Mouse (Mus musculus) mature B cell (primary cell): Measurements from ENCODE around the gene Musk.
"Not testable (repeated sequence)": the region's sequence is repeated elsewhere in the genome, so short reads cannot be mapped to it uniquely, and the experiment has no call there.

Experiments used
- in situ Hi-C: fragments of 300-500 bp; cut with MboI; formaldehyde crosslinking; loops from 2 replicates; pipeline ENCODE4 v1.14.3; 2019

Musk gene

DNA sequence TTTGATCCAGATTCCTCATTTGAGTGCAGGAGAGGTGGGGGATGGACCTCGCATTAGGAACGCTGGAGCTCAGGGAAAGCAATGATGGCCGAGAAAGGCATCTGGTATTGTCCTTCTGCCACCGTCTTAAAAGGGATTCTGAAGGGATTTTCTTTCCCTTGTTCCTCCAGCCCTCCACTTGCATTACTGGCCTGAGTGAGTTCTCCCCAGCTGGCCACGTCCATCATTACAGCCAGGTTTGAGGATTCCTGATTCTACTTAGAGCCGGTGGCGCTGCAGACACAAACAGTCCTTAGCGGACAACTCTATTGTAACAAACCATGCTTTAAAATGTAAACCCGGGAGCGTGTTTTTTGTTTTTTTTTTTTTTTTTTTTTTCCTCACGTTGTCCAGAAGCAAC lies at the start of gene Musk:
Gene Musk, plus strand, starts transcription at position 274 of the 400 bp plus-strand sequence.
- in situ Hi-C loops: no loop called here

DNA sequence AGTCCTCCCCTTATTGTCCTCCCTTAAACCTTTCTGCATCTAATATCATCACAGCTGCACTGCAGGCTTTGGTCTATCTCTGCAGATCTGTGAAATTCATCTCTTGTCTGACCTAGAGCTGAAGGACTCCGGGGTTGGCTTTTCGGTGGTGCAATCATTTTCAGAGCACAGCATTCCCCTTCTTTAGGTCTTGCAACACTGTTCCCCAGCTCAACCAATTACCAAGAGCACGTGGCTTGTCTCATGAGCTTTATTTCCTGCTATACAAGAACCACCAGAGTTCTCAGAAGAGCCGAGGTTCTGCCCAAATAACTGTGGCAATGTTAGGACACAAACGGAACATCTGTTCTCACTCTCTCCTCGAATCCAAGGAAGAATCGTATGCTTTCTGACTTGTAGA lies 45.3 kb upstream of the Musk start:
- in situ Hi-C loops: no loop called here

DNA sequence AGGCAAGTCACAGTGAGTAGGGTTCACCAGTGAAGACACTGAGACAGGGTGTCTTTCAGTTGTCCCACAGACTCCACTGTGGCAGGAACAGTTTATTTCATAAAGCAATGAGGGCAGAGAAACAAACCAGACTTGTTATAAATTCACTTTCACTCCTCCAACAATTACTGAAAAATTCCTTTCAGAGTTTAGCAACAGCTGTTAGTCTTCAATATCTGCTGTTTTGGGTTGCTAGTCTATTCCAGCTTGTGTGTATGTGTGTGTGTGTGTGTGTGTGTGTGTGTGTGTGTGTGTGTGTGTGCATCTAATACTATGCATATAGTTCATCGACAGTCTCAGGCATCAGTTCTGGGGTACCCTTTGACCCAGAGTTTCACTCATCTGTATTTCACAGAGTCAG lies 40.2 kb upstream of the Musk start:
- in situ Hi-C loops: no loop called here

DNA sequence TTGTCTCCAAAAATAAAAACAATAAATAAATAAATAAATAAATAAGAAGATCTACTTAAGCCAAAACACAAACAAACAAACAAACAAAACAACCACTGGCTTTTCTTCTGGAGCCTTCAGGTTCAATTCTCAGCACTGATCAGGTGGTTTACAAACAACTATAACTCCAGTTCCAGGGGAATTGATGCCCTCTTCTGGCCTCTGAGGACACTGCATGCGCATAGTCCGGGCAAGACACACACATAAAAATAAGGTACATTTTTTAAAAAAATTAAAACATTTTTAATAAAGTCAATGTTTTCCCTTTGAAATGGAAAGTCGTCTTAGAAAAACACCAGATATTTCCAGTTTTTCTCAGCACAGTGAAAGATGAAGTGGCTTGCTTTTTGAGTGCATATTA lies 33.4 kb upstream of the Musk start:
- in situ Hi-C loops: no loop called here

DNA sequence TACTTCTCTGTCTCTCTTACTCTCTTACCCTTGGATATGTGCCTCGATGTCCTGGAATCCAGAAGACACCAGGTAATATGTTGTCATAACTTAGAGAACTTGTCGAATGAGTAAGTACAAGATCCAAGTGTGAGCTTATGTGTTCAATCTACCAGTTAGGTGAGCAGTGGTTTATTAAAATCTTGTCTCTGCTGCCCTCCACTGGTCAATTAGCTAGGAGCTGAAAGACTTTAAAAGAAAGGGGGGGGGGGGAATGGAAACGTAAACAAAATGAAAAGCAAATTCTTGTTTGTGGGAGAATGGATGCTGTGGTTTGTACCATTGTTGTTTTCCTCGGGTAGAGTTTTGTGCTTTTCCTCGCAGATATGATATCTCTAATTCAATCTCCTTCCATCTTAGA lies 32.4 kb upstream of the Musk start:
- in situ Hi-C loops: no loop called here

DNA sequence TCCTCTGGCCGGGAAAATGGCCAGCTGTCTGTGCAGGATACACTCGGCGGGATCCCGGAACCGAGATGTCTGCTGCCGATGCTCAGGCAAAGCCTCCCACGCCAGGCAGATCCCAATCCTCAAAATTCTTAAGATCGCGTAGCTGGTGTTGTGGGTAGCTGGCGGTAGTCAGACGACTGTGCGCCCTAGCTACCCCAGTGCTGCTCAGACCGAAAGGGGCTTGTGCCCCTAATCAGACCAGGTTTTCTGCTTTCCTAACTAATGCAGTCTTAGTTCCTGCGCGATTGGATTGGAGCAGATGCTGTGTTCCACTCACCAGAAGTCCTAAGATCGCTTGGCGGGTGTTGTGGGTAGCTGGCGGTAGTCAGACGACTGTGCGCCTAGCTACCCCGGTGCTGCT lies 25.0 kb upstream of the Musk start:
- in situ Hi-C loops: not testable (repeated sequence)

DNA sequence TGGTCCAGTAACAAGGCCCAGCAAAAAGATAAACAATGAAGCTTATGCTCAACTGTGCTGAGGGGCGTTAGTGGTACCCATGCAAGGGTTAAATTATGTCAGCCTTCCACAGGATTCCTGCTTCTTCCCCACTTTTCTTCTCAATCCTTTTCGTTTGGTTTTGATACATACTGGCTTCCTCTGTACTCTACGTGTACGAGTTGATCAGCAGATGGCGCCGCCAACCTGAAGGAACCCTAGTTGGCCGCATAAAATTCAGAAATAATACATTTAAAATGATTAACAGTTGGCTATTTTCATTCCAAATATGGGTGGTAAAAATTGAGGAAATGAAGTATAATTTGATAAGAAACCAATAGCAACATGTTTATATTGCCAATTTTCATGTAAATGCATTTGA lies 19.5 kb upstream of the Musk start:
- in situ Hi-C loops: no loop called here

DNA sequence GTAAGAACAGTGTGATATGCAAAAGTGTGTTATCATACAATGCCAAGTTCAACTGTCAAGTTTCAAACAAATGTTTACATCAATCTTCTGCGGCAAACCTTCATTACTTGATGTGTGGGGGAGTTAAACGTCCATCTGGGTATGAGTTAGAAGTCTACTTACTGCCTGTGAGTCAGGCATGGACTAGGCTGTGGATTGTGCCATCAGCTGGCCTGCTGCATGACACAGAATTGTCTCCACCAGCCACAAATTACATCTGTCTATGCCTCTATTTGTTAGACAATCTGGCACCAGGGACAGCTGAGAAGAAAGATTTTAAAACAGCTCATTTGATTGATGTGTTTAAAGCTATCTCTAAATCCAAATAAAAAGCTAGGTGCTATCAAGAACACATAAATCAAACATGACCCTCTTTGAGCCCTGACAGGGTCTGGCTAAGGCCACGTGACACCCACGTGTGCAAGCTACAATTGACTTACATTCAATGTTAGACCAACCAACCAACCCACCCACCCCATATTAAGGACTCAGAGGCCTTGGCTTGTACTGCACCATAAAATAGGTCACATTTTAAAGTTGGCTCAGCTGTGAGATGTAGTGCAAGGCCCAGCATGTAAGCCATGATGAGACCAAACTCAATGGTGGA lies 16.7 kb upstream of the Musk start:
- in situ Hi-C loops: no loop called here

DNA sequence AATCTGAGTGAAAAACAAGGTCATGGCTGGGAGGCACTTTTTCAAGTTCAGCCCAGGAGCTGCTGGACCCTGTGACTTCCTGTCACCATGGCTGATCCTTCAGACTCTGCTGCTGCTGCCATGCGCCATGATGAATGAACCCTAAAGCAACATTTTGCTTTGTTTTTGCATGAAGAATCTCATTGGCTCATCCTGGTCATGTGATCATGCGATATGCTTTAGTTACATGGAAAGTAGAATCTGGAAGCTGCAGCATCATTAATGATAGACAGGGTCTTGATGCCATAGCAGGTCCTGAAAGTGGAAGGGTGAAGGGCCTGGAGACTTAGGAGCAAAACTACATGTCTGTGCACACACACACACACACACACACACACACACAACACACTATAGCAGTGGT lies 15.8 kb upstream of the Musk start:
- in situ Hi-C loops: no loop called here

DNA sequence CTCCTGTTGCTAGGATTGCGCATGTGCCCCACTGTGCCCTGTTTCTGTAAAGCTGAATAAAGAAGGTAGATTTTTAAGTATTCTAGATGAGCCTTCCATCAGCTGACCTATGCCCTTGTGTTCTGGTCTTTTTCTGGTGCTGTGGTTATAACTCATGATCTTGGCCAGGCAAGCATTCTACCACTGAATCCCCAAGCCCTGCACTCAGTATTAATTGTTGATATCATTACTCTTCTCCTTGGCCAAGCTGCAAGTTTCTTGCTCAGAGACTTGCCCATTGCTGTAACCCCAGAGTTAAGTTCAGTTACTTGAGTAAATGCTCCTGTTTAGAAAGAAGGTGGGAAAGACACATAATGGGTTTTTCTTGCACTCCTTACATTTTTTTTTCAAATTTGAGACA lies 14.8 kb upstream of the Musk start:
- in situ Hi-C loops: no loop called here

DNA sequence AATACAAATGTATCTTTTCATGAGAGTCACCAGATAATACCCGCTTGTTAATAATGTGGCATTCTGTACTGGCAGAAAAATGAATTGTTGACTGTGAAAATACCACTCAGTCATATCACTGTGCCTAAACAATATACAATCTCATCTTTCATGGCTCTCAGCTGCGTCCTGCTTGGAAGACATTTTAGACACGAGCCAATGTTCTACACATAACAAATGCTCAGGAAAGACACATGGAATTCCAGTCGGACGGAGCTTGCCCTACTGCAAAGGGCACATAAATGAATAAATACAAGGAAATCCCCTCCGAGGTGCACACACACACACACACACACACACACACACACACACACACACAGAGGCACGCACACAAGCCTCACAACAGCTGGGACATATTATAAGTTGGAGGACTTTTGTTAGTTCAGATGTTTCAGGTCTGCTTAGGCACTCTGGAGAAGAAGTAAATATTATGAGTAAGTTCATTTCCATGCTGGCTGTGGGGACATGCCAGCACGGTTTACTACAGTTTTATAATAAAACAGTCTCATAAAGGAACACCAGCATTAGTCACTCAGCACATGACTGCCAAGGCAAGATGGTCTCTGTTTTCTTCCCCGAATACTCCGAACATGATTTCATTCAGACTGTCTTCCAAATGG lies 14.1 kb upstream of the Musk start:
- in situ Hi-C loops: no loop called here

DNA sequence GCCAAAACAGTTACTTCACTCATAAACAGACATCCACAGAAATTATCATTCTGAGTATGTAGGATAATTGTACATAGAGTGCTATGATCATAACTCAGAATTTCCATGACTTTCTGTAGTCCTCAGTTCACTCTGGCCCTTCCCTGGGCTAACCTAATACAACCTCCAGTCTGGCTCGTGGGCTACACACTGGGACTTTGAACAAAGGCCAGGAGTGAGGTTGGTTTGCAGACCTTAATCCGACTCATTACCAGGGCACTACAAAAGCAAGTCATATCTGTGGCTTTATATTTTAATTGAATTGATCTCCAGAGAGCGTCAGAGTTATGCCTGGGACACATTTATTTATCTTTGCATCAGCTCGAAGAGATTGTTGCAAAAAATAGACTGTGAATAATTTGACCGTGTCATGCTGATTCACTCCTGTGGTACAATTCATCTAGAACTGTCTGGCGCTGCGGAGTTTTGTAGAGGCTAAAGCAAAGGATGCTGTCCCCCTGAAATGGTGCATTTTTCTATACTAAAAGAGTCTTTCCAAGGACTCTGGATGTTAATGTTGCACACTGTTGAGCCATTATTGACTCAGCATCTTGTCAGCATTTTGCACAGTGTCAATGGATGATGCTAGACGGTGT lies 10.4 kb upstream of the Musk start:
- in situ Hi-C loops: no loop called here

DNA sequence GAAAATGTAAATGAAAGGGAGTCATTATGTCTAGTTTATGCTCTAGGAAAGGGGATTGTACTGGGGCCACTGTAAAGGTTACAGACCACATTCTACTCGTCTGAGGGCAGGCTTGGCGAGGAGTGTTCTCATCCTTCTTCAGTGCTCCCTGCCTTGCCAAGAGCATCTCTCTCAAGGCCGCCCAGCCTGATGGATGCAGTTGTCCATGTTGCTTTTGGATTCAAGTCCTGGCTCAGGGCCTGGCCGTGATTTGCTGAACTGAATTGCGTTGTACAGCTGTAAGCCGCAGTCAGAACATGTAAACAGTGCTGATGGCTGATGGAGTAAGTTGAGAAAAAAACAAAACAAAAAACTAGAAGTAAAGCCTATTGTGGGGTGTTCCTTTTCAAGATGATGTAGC lies 7.4 kb upstream of the Musk start:
- in situ Hi-C loops: no loop called here

DNA sequence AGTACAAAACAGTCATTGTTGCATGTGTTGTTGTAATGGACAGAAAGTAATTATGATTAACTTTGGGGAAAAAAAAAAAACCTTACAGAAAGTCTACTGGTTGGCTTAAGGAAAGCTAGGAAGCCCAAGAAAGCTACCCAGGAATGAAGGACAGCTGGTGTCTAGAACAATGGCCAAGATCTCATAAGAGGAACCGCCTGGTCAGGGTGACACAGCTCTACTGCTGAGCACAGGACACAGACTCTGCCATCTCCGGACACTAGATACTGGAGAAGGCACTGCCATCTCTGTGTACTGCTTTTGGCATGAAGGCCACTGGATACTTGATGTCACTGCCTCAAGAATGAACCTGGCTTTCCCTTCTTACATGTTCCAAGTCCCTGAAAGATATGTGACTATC lies 5.6 kb upstream of the Musk start:
- in situ Hi-C loops: no loop called here

DNA sequence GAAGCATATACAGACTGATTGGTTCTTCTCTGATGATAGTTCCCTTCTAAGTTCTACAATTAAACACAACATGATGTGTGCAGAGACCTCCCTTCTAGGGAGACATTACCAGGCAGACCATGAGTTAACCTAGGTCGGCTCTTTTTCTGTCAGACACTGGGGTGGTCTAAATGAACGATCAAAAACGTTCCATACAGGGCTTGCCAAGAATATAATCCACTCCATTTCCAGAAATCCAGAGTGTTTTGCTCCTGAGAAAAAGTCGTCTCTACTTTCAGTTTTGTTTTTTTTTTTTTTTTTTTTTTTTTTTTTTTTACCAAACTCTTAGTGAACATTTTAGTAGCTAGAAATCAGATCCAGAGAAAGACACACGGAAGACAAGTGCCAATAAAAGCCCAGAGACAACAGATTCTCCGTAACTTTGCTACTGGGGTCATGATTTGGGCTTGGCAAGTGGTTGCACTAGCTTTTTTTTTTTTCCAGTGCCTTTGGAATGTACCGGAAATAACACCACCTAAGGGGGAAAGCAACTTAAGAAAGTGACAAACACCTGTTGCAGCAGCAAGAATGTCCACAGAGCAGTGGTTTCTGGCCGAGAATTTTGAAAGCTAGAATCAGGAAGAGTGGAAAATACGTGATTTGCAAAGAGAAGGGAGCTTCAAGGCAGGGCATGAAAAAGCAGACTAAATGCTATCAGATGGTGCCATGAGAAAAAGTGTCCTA lies 769 bp downstream of the Musk start:
- in situ Hi-C loops: no loop called here

DNA sequence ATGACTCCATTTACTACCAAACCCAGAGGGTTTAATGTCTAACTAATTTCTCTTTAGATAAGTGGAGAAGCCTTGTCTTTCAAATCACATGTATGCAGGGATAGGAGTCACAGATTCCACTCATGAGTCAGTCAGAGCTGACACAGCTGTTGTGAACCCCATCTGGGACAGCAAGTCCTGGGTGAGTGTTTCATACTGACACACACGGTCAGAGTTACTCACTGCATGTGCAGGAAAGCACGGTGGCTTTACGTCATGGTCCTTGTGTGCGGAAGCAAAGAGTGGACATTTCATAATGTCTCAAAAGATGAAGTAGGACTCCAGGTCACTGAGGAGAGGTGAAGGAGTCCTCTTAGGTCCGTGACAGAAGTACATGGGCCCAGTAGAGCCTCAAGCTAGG lies 3.0 kb downstream of the Musk start:
- in situ Hi-C loops: no loop called here

DNA sequence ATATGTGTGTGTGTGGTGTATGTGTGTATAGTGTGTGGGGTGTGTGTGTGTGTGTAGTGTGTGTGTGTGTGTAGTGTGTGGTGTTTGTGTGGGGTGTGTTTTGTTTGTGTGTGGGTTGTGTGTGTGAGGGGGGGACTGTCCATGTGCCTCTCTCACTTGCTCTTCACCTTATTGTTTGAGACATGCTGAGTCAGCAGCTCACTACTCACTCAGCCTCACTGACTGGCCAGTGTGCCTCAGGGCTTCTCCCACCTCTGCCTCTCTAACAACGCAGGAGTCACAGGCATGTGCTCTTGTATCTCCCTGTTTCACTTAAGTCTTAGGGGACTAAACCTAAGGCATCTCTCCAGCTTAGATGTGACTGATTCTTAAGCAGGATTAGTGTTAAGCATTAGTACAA lies 6.1 kb downstream of the Musk start:
- in situ Hi-C loops: no loop called here

DNA sequence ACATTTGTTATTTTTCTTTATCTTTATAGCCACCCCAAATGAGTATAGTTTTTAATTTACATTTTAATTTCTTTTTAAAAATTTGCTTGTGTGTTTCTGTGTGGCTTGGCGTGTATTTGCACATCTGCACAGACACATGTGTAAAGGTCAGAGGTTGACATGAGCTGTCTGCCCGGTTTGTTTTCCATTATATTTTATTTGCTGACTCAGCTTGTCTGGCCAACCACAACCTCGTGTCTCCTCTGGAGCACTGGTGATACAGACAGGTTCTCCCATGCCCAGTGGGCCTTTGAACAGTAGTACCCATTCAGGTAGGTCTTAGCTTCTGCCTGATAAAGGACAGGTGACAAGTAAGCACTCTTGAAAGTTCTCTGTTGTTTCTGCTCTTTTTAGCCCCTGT lies 7.3 kb downstream of the Musk start:
- in situ Hi-C loops: no loop called here

DNA sequence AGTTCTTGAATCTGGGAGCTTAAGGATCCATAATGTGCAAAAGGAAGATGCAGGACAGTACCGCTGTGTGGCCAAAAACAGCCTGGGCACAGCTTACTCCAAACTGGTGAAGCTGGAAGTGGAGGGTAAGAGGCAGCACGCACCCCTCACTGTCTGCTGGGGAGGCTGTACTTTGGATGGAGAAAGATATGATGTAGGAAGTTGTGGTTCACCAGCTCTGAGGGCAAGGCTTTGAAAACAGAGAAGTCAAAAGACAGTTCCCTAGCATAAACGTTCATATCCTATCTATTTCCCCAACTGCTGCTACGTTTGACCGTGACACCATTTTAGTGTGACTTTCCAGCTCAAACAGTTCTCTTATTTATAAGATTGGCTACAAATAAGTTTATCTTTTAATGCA lies 18.1 kb downstream of the Musk start:
- in situ Hi-C loops: no loop called here

DNA sequence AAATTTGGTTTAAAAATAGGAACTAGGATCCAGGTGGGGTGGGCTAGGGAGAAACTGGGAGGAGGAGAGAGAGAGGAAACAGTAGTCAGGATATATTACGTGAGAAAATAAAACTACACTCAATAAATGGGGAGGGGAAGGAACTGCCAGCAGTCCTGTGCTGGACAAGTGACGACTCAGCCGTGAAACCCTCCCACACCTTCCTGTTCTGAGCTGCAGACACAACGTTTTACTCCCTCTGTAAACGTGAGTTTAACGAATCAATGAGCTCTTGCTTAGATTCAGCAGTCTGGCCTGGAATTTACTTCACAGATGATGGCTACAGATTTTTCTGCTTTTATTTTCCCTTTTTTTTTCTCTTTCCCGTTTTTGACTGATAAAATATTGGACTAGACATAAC lies 18.8 kb downstream of the Musk start:
- in situ Hi-C loops: no loop called here

DNA sequence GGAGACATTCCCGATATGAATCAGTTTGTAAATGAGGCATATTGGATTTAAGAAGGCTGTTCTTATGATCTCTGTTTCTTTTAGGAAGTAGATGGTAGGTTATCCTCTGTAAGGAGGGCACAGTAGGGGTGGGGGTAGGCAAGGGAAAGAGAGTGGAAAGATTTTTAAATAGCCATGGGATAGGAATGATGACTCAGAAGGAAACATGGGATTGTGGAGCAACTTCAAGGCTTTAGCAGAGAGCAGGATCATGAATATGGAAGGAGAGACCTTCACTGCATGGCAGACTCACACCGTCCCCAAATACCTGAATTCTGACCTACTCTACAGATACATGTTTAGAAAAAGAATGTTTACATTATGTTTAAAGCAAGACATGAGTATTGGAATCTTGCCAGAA lies 21.7 kb downstream of the Musk start:
- in situ Hi-C loops: no loop called here

DNA sequence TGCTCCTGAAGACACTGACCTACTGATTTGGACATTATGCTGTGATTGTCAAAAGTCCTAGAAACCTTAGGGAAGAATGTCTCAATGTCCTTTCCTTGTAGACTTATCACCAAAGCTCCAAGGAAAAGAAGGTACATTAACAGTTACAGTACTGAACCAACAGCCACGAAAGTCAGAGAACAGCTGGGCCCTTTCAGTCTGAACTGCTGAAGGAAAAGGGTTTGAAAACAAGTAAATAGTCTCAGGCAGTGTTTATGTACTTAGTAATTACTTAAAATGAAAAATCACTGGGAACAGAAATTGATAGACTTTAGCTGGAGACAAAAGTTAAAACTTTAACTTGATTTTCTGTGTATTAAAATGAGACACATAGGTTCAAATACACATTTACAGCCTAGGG lies 27.6 kb downstream of the Musk start:
- in situ Hi-C loops: no loop called here

DNA sequence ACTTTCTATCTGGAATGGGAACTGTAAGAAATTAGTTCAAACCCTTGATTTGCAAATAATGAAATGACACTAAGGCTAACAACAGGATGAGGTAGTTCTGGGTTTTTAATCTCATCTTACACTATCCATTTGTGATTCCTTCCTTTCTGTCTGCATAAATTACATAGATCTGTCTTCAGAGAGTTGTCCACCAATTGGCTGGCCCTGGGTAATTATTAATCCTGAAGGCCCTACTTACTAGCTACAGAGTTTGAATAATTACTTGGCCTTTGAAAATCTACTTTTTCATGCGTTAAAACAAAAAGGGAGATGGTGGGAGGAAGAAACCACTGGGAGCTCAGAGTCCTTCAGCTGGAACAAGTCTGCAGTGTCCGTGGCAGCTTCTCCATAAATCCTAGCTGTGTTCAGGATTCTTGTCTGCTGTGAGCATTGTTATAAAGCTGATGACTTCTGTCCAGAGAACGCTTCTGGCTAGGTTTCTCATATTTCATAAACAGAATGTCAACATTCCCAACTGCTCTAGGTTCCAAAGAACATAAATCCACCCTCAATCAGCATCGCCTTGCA lies 29.3 kb downstream of the Musk start:
- in situ Hi-C loops: no loop called here
